Mouse (Mus musculus): Measurements from ENCODE around the gene Casq1.

Casq1 gene

DNA sequence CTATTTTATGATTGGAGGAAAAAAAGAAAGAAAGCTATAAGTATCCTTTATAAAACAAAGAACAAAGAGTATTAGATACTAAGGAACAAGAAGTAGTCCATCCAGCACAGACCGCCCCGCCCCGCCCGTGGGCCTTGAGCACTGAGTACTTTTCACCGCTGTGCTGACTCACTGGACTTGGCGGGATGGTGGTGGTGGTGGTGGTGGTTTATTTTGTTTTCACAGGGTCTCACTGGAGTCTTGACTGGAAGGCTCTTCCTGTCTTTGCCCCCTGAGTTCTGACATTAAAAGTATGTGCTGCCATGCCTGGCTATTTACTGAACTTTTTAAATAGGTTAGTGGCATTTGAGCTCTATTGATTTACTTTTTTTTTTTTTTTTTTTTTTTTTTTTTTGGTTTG, 36.6 kb downstream of the Casq1 start:
- peak; percentile 47 for DNase-seq (ENCODE audit: low read depth, low spot score)

- no peak for DNase-seq (ENCODE audit: low read depth, low spot score)
Observed at GRCm38 (mm10) chr1:172181777-172182176, 37.9 kb downstream of the Casq1 start.

DNA sequence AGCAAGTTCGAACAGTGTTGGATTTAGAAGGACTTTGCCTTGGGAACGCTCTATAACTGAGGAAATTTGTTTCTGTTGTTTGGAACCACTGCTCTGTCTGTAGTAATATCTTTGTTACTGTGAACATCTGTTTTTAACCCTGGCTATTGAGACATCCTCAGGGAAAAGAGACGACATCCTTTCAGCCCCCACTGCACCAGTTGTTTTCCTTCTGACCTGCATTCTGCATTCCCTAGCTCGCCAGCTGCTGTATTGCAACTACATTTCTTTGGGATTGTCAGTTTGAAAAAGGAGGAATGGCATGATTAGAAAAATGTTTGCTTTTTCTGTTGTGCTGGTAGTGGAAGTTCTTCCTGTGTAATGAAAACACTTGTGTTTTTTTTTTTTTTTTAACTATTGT, 38.8 kb downstream of the Casq1 start:
- DNase-seq (ENCODE audit: low read depth, low spot score), result no peak

- DNase-seq (ENCODE audit: low read depth, low spot score), result no peak
Observed at GRCm38 (mm10) chr1:172179102-172179501, 40.6 kb downstream of the Casq1 start.

DNA sequence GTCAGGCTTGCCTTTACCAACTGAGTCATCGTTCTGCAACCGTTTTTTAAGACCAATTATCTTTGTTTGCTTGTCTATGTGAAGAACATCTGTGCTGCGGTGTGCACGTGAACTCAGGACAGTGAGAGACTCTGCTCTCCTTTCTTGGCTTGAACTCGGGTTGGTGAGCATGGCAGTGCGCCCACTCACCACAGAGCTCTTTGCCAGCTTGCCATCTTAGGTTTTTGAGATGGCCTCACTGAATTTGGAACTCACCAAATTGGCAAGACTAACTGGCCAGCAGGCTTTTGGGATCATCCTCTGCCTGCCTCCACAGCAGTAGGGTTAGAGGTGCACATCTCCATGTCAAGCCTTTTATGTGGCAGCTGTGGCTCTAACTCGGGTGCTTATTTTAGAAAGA, 41.9 kb downstream of the Casq1 start:
- no peak for DNase-seq (ENCODE audit: low read depth, low spot score)

GRCm38 (mm10) chr1:172173181-172173580, 46.5 kb downstream of the Casq1 start:
- no peak for DNase-seq (ENCODE audit: low read depth, low spot score)

- DNase-seq (ENCODE audit: low read depth, low spot score), result no peak
Observed at GRCm38 (mm10) chr1:172172381-172172780, 47.3 kb downstream of the Casq1 start.

GRCm38 (mm10) chr1:172169809-172170208, 49.9 kb downstream of the Casq1 start:
- no peak for DNase-seq (ENCODE audit: low read depth, low spot score)

DNA sequence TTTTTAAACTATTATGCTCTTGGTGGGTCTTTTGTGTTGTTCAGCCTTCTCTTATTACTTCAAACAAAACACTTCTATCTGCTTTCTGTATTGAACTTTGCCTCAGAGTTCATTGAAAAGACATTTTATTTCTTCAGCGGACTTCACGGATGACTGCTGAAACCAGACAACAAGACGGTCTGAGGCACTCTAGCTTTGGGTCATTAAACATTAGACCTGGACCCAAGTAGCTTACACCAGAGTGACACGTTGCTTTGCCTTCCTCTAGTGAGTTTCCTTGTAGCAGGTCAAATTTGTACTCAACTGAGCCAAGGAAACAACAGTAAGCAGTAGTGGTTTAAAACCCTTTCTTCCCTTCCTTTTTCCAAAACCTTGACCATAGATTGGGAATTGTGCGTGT, 51.8 kb downstream of the Casq1 start:
- no peak for DNase-seq (ENCODE audit: low read depth, low spot score)

DNA sequence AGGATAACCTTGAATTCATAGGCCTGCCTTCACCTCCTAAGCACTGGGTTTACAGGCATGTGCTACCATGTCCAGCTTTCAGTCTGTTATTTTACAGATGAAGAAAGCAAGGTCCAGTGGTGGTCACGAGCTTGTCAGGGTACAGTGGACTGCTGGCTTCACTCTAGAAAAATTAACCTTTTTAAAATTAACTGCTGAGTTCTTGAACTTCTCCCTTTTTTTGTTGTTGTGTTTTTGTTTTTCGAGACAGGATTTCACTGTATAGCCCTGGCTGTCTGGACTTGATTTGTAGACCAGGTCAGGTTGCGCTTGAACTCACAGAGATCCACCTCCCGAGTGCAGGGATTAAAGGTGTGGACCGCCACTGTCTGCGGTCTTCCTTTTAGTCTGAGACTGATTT, 56.7 kb downstream of the Casq1 start:
- no peak for DNase-seq (ENCODE audit: low read depth, low spot score)

DNA sequence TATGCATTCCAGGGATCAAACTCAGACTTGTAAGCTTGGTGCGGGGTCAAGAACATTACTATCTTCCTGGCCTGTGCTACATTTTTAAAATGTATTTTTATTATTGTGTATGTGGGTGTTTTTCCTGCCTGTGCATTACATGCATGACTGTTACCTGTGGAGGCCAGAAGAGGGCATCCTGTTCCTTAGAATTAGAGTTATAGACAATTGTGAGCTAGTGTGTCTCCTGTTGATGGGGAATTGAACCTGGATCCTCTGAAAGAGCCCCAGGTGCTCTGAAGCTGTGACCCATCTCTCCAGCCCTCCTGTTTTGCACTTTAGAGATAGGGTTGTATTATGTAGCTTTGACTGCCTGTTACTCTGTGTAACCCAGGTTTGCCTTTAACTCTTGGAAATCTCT, 57.7 kb downstream of the Casq1 start:
- DNase-seq (ENCODE audit: low read depth, low spot score), result peak; percentile 51

GRCm38 (mm10) chr1:172160508-172160907, 59.2 kb downstream of the Casq1 start:
- DNase-seq (ENCODE audit: low read depth, low spot score), result no peak

DNA sequence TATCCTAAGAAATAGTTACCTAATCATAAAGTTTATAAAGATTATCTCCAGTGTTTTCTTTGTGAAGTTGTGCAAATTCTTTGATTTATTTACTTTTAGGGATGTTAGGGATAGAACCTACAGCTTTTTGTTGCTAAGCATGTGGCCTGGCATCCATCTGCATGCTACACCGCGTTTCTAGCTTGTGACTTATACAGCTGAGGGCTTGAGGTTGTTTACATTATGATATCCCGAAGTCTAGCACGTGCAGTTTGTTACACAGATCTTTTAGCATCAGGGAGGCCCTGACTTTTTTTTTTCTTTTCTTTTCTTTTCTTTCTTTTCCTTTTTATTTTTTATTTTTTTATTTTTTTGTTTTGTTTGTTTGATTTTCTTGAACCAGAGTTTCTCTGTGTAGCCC, 59.7 kb downstream of the Casq1 start:
- no peak for DNase-seq (ENCODE audit: low read depth, low spot score)

Measured in R1 (cell line).